Mouse (Mus musculus): ENCODE measurements around the gene Celf6. TPM values are rescaled to one million over a fixed set of nuclear protein-coding genes. Genes with fewer than 3 reads are reported as not detected.

The Celf6 gene
- not detected for total RNA-seq (2021)
- long read RNA-seq, experiment 1: 0 reads
- long read RNA-seq, experiment 2: 0 reads

- DNase-seq: peak; percentile 64 to 73
Observed at GRCm38 (mm10) chr9:59577844-59578504, at the start of gene Celf6. Gene Celf6 (plus strand): TSS chr9:59577917.

GRCm38 (mm10) chr9:59528274-59528673, 49.4 kb upstream of the Celf6 start:
- no peak for DNase-seq

GRCm38 (mm10) chr9:59531645-59532044, 46.1 kb upstream of the Celf6 start:
- no peak for DNase-seq

- no peak for DNase-seq
Observed at GRCm38 (mm10) chr9:59533422-59533821, 44.3 kb upstream of the Celf6 start.

- DNase-seq: peak; percentile 63 to 78
Observed at GRCm38 (mm10) chr9:59533889-59534288, 43.8 kb upstream of the Celf6 start.

- peak; percentile 55 to 72 for DNase-seq
Observed at GRCm38 (mm10) chr9:59537651-59538050, 40.1 kb upstream of the Celf6 start.

- peak; percentile 86 to 89 for DNase-seq
Observed at GRCm38 (mm10) chr9:59539441-59540137, 38.1 kb upstream of the Celf6 start, which contains the start of the genes Hexa and Tmem202. Gene Hexa (plus strand): TSS chr9:59539540. Gene Tmem202 (minus strand): TSS chr9:59539847.

- DNase-seq: peak in 1 of 2 experiments; percentile 26
Observed at GRCm38 (mm10) chr9:59541617-59542016, 36.1 kb upstream of the Celf6 start.

GRCm38 (mm10) chr9:59542766-59543324, 34.9 kb upstream of the Celf6 start:
- no peak for DNase-seq

- peak in 1 of 2 experiments; percentile 39 for DNase-seq
Observed at GRCm38 (mm10) chr9:59544739-59545138, 33.0 kb upstream of the Celf6 start.

- no peak for DNase-seq
Observed at GRCm38 (mm10) chr9:59547869-59548268, 29.8 kb upstream of the Celf6 start.

- DNase-seq: peak in 1 of 2 experiments; percentile 11
Observed at GRCm38 (mm10) chr9:59548961-59549487, 28.7 kb upstream of the Celf6 start.

GRCm38 (mm10) chr9:59550077-59550476, 27.6 kb upstream of the Celf6 start:
- DNase-seq: no peak

- peak in 1 of 2 experiments; percentile 17 for DNase-seq
Observed at GRCm38 (mm10) chr9:59551017-59551416, 26.7 kb upstream of the Celf6 start.

- peak; percentile 48 to 51 for DNase-seq
Observed at GRCm38 (mm10) chr9:59551620-59552031, 26.1 kb upstream of the Celf6 start.

GRCm38 (mm10) chr9:59552610-59553009, 25.1 kb upstream of the Celf6 start:
- no peak for DNase-seq

- DNase-seq: peak; percentile 19 to 22
Observed at GRCm38 (mm10) chr9:59553719-59554118, 24.0 kb upstream of the Celf6 start.

GRCm38 (mm10) chr9:59565600-59565999, 12.1 kb upstream of the Celf6 start:
- DNase-seq: peak; percentile 80 to 89

- peak; percentile 66 to 73 for DNase-seq
Observed at GRCm38 (mm10) chr9:59567111-59567510, 10.6 kb upstream of the Celf6 start.

GRCm38 (mm10) chr9:59571852-59572251, 5.9 kb upstream of the Celf6 start:
- DNase-seq: no peak

- no peak for DNase-seq
Observed at GRCm38 (mm10) chr9:59577401-59577800, 316 bp upstream of the Celf6 start.

- no peak for DNase-seq
Observed at GRCm38 (mm10) chr9:59578505-59578867, 769 bp downstream of the Celf6 start.

GRCm38 (mm10) chr9:59584871-59585308, 7.2 kb downstream of the Celf6 start:
- DNase-seq: peak; percentile 79
